Mouse (Mus musculus): ENCODE data around the gene Sytl2.

Sytl2 gene

GRCm38 (mm10) chr7:90306968-90307367 is 4.9 kb downstream of the Sytl2 start:
- intact Hi-C loops (cut with DNase I) = no loop called here

- intact Hi-C loops (cut with DNase I) = no loop called here
These were observed 6.0 kb downstream of the Sytl2 start for GRCm38 (mm10) chr7:90308003-90308402.

- intact Hi-C loops (cut with DNase I) = no loop called here
These were observed 10.3 kb downstream of the Sytl2 start for GRCm38 (mm10) chr7:90312151-90312883.

- intact Hi-C loops (cut with DNase I) = no loop called here
These were observed 11.4 kb downstream of the Sytl2 start for GRCm38 (mm10) chr7:90313421-90313820.

GRCm38 (mm10) chr7:90316823-90317222 is 14.8 kb downstream of the Sytl2 start:
- intact Hi-C loops (cut with DNase I) = no loop called here

GRCm38 (mm10) chr7:90319446-90319845 is 17.4 kb downstream of the Sytl2 start:
- intact Hi-C loops (cut with DNase I) = no loop called here

- intact Hi-C loops (cut with DNase I) = no loop called here
These were observed 18.1 kb downstream of the Sytl2 start for GRCm38 (mm10) chr7:90320124-90320523.

- intact Hi-C loops (cut with DNase I) = no loop called here
These were observed 23.1 kb downstream of the Sytl2 start for GRCm38 (mm10) chr7:90325166-90325565.

- intact Hi-C loops (cut with DNase I) = no loop called here
These were observed 28.1 kb downstream of the Sytl2 start for GRCm38 (mm10) chr7:90330200-90330599.

- intact Hi-C loops (cut with DNase I) = no loop called here
These were observed 30.5 kb downstream of the Sytl2 start for GRCm38 (mm10) chr7:90332483-90333065.

GRCm38 (mm10) chr7:90334362-90334761 is 32.3 kb downstream of the Sytl2 start:
- intact Hi-C loops (cut with DNase I) = no loop called here

GRCm38 (mm10) chr7:90334831-90335230 is 32.8 kb downstream of the Sytl2 start:
- intact Hi-C loops (cut with DNase I) = no loop called here

GRCm38 (mm10) chr7:90335755-90336194 is 33.7 kb downstream of the Sytl2 start:
- intact Hi-C loops (cut with DNase I) = no loop called here

- intact Hi-C loops (cut with DNase I) = no loop called here
These were observed 39.3 kb downstream of the Sytl2 start for GRCm38 (mm10) chr7:90341212-90341957.

- intact Hi-C loops (cut with DNase I) = no loop called here
These were observed 42.9 kb downstream of the Sytl2 start for GRCm38 (mm10) chr7:90344903-90345302.

- intact Hi-C loops (cut with DNase I) = no loop called here
These were observed 45.9 kb downstream of the Sytl2 start for GRCm38 (mm10) chr7:90347779-90348437.

GRCm38 (mm10) chr7:90349014-90349413 is 47.0 kb downstream of the Sytl2 start:
- intact Hi-C loops (cut with DNase I) = no loop called here

- intact Hi-C loops (cut with DNase I) = no loop called here
These were observed 50.1 kb downstream of the Sytl2 start for GRCm38 (mm10) chr7:90352183-90352582.

- intact Hi-C loops (cut with DNase I) = no loop called here
These were observed 51.6 kb downstream of the Sytl2 start for GRCm38 (mm10) chr7:90353488-90354228.

- intact Hi-C loops (cut with DNase I) = no loop called here
These were observed 52.2 kb downstream of the Sytl2 start for GRCm38 (mm10) chr7:90354229-90354604.

GRCm38 (mm10) chr7:90355454-90355853 is 53.4 kb downstream of the Sytl2 start:
- intact Hi-C loops (cut with DNase I) = no loop called here
